Mouse (Mus musculus) ES-Bruce4 (cell line): ENCODE measurements at regions not wholly inside any gene's neighbourhood (a gene's known extent, or its start where the extent isn't known, plus 50 kb on each side); places are given as distances from the start of the nearest gene placed in this dataset.

Experiments used
- CTCF ChIP-seq: IDR thresholded peaks from one replicate; pipeline ENCODE4 v1.8.1; 2011; ENCODE audit warnings: low read depth, low read length
- POLR2A ChIP-seq: IDR thresholded peaks from one replicate; pipeline ENCODE4 v1.8.1; 2011; ENCODE audit warnings: low read length; ENCODE audit not compliant: insufficient read depth

GRCm38 (mm10) chr11:26824080-26824727 is 230.4 kb upstream of the Vrk2 start:
- TF ChIP-seq CTCF (no peak), POLR2A (no peak)
